Mouse (Mus musculus): Measurements from ENCODE around the gene Mapkapk2. TPM values are rescaled to one million over a fixed set of nuclear protein-coding genes. Genes with fewer than 3 reads are reported as not detected.

The Mapkapk2 gene
- total and polyA plus RNA-seq, 3 experiments: 53.2 to 85.4 TPM; not detected in 1

DNA sequence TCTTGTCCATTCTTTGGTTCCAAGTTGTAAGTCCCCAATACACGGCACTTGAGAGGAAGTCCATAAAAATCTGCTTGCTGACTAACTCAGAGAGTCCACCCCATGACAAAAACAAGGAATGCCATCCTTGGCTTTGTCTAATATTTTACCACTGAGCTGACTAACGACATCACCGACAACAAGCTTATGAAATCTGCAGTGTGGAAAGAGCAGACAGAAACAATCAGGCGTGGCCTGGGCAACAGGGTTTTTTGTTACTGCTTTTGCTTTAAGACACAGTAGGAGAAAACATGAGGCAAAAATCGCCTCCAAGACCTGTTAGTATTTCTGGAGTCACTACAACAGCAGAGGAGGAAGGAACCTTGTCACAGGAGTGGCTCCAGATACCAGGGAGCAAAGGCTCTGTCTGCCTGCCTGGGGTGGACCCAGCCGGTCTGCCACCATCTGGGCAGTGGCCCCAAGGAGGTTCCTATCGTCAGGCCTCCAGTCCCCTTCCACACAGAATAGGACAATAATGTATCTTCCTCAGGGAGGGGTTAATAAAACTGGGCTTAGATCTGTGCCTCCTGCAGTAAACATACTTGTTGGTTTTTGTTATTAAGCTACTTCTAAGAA, 25.1 kb downstream of the Mapkapk2 start:
- peaks cover 18% of the 10 kb centered on the region for H3K79me2 ChIP-seq (ENCODE audit: control insufficient read depth, insufficient read depth, low read length, poor library complexity)
- H3K27ac ChIP-seq (ENCODE audit: control insufficient read depth, low read depth, low read length): no peak overlapping the region
- H3K4me3 ChIP-seq (ENCODE audit: control insufficient read depth in 1 of 2, insufficient read depth in 1 of 2, low read depth in 2 of 2, low read length in 2 of 2): no peak overlapping the region
- H3K4me1 ChIP-seq (ENCODE audit: control insufficient read depth in 1 of 2, insufficient read depth in 2 of 2, low read length in 2 of 2): peaks cover 25 to 38% of the 10 kb centered on the region in 2 experiments
- DNase-seq (ENCODE audit: low read depth, low spot score): no peak
- H3K27me3 ChIP-seq (ENCODE audit: control insufficient read depth in 1 of 2, insufficient read depth in 2 of 2, low read length in 2 of 2): no peaks in the 10 kb centered on the region
- TF ChIP-seq TBP (IDR thresholded peaks at IDR 0.05; ENCODE audit: low read depth, low read length): no peak
- TF ChIP-seq POLR2AphosphoS2 (IDR thresholded peaks at IDR 0.05; ENCODE audit: low read length): no peak
- TF ChIP-seq MAFK (IDR thresholded peaks at IDR 0.05; ENCODE audit: borderline replicate concordance, low read depth, low read length): no peak
- no peak for TF ChIP-seq JUND (IDR thresholded peaks at IDR 0.05; ENCODE audit: low read depth, low read length)
- TF ChIP-seq GABPA (IDR thresholded peaks at IDR 0.05; ENCODE audit: low read depth, low read length): no peak
- TF ChIP-seq POLR2A (IDR thresholded peaks at IDR 0.05; ENCODE audit: control insufficient read depth in 1 of 2, insufficient read depth in 1 of 2, low read depth in 1 of 2, low read length in 2 of 2, poor library complexity in 1 of 2): no peak
- no peak for TF ChIP-seq NRF1 (IDR thresholded peaks at IDR 0.05; ENCODE audit: insufficient read depth, low read depth, low read length, poor library complexity, severe bottlenecking)
- peaks cover 0 to 26% of the 10 kb centered on the region in 2 experiments; a peak in 2 of 4 replicates for H3K36me3 ChIP-seq (ENCODE audit: control insufficient read depth in 1 of 2, insufficient read depth in 2 of 2, low read length in 2 of 2)
- no peak overlapping the region for H3K9ac ChIP-seq (ENCODE audit: control insufficient read depth, low read depth, low read length, poor library complexity, severe bottlenecking)
- no peaks in the 10 kb centered on the region for H3K9me3 ChIP-seq (replicated peaks; ENCODE audit: insufficient read depth, low read length)

GRCm38 (mm10) chr1:131069010-131069409, 28.6 kb downstream of the Mapkapk2 start:
- DNase-seq (ENCODE audit: low read depth, low spot score): no peak
- H3K9me3 ChIP-seq (replicated peaks; ENCODE audit: insufficient read depth, low read length): no peaks in the 10 kb centered on the region
- H3K4me3 ChIP-seq (ENCODE audit: control insufficient read depth in 1 of 2, insufficient read depth in 1 of 2, low read depth in 2 of 2, low read length in 2 of 2): no peak overlapping the region
- H3K79me2 ChIP-seq (ENCODE audit: control insufficient read depth, insufficient read depth, low read length, poor library complexity): peaks cover 13% of the 10 kb centered on the region
- H3K27me3 ChIP-seq (ENCODE audit: control insufficient read depth in 1 of 2, insufficient read depth in 2 of 2, low read length in 2 of 2): no peaks in the 10 kb centered on the region
- TF ChIP-seq NELFE (IDR thresholded peaks at IDR 0.05; ENCODE audit: low read depth, low read length) (no peak), CTCF (IDR thresholded peaks at IDR 0.05 in 2 of 3, conservative IDR thresholded peaks at IDR 0.05 in 1 of 3; ENCODE audit: control insufficient read depth in 1 of 3, insufficient read depth in 1 of 3, low read depth in 2 of 3, low read length in 3 of 3, poor library complexity in 1 of 3, severe bottlenecking in 1 of 3) (no peak), NRF1 (IDR thresholded peaks at IDR 0.05; ENCODE audit: insufficient read depth, low read depth, low read length, poor library complexity, severe bottlenecking) (no peak), EP300 (IDR thresholded peaks at IDR 0.05; ENCODE audit: low read depth in 1 of 2, low read length in 2 of 2) (no peak), SIN3A (IDR thresholded peaks at IDR 0.05; ENCODE audit: low read length) (no peak), SMC3 (IDR thresholded peaks at IDR 0.05; ENCODE audit: low read depth, low read length) (no peak), CHD1 (IDR thresholded peaks at IDR 0.05; ENCODE audit: low read depth, low read length) (no peak), ETS1 (IDR thresholded peaks at IDR 0.05; ENCODE audit: low read depth, low read length) (no peak), MXI1 (IDR thresholded peaks at IDR 0.05; ENCODE audit: low read depth, low read length) (no peak), GATA1 (IDR thresholded peaks at IDR 0.05; ENCODE audit: low read depth, low read length) (no peak), ZC3H11A (IDR thresholded peaks at IDR 0.05; ENCODE audit: low read depth, low read length) (no peak), MYC (IDR thresholded peaks at IDR 0.05; ENCODE audit: low read depth, low read length) (no peak), POLR2A (IDR thresholded peaks at IDR 0.05; ENCODE audit: control insufficient read depth in 1 of 2, insufficient read depth in 1 of 2, low read depth in 1 of 2, low read length in 2 of 2, poor library complexity in 1 of 2) (no peak), MAFK (IDR thresholded peaks at IDR 0.05; ENCODE audit: borderline replicate concordance, low read depth, low read length) (no peak), TAL1 (IDR thresholded peaks at IDR 0.05; ENCODE audit: low read length) (no peak), UBTF (IDR thresholded peaks at IDR 0.05; ENCODE audit: borderline replicate concordance, insufficient read depth, low read depth, low read length) (no peak), ZMIZ1 (IDR thresholded peaks at IDR 0.05; ENCODE audit: low read depth, low read length) (no peak), RCOR1 (IDR thresholded peaks at IDR 0.05; ENCODE audit: low read depth, low read length) (no peak), GABPA (IDR thresholded peaks at IDR 0.05; ENCODE audit: low read depth, low read length) (no peak)
- peaks cover 0 to 18% of the 10 kb centered on the region in 2 experiments; a peak in 2 of 4 replicates for H3K36me3 ChIP-seq (ENCODE audit: control insufficient read depth in 1 of 2, insufficient read depth in 2 of 2, low read length in 2 of 2)
- peaks cover 13 to 27% of the 10 kb centered on the region in 2 experiments for H3K4me1 ChIP-seq (ENCODE audit: control insufficient read depth in 1 of 2, insufficient read depth in 2 of 2, low read length in 2 of 2)
- H3K27ac ChIP-seq (ENCODE audit: control insufficient read depth, low read depth, low read length): no peak overlapping the region
- no peak overlapping the region for H3K9ac ChIP-seq (ENCODE audit: control insufficient read depth, low read depth, low read length, poor library complexity, severe bottlenecking)
